Mouse (Mus musculus): Measurements from ENCODE around the gene Mrtfa. TPM values are rescaled to one million over a fixed set of nuclear protein-coding genes. Genes with fewer than 3 reads are reported as not detected.
A peak's percentile ranks its signal among the peaks of the same experiment; 100 is the strongest.

The Mrtfa gene
- polyA plus RNA-seq, 1 experiment from 2014 or later = 13.5 TPM

- ATAC-seq (peak; percentile 85), DNase-seq (ENCODE audit: low spot score) (peak; percentile 83)
- Histone ChIP-seq H3K4me2 (replicated peaks; ENCODE audit: low read depth, low read length) (no peak overlapping the region), H3K4me3 (ENCODE audit: low read depth, low read length) (no peak overlapping the region), H3K36me3 (ENCODE audit: insufficient read depth, low read length) (no peaks in the 10 kb centered on the region), H3K27me3 (replicated peaks; ENCODE audit: insufficient read depth, low read length) (no peaks in the 10 kb centered on the region), H3K9me3 (ENCODE audit: low read length) (no peaks in the 10 kb centered on the region), H3K9ac (replicated peaks; ENCODE audit: low read depth) (no peak overlapping the region), H3K4me1 (ENCODE audit: insufficient read depth, low read depth, low read length) (peaks cover 11% of the 10 kb centered on the region), H3K27ac (ENCODE audit: low read length) (peak overlapping the region; percentile 52; the same call in 1 of the 2 replicates)
- TF ChIP-seq EP300 (IDR thresholded peaks at IDR 0.05) (peak; percentile 64), CTCF (IDR thresholded peaks at IDR 0.05) (no peak)
- WGBS = 60% methylated on average over 10 of the region's 10 CpGs
Measured at GRCm38 (mm10) chr15:81167831-81168230, 22.7 kb downstream of the Mrtfa start.

GRCm38 (mm10) chr15:81166291-81166690 lies 24.3 kb downstream of the Mrtfa start:
- H3K9ac ChIP-seq (replicated peaks; ENCODE audit: low read depth) = no peak overlapping the region
- no peaks in the 10 kb centered on the region for H3K36me3 ChIP-seq (ENCODE audit: insufficient read depth, low read length)
- peaks cover 11% of the 10 kb centered on the region for H3K4me1 ChIP-seq (ENCODE audit: insufficient read depth, low read depth, low read length)
- DNase-seq (ENCODE audit: low spot score) (no peak), ATAC-seq (no peak)
- H3K4me2 ChIP-seq (replicated peaks; ENCODE audit: low read depth, low read length) = no peak overlapping the region
- no peak overlapping the region for H3K27ac ChIP-seq (ENCODE audit: low read length)
- H3K4me3 ChIP-seq (ENCODE audit: low read depth, low read length) = no peak overlapping the region
- no peaks in the 10 kb centered on the region for H3K27me3 ChIP-seq (replicated peaks; ENCODE audit: insufficient read depth, low read length)
- WGBS = 92% methylated on average over 5 of the region's 5 CpGs
- H3K9me3 ChIP-seq (ENCODE audit: low read length) = no peaks in the 10 kb centered on the region
- no peak for TF ChIP-seq EP300 (IDR thresholded peaks at IDR 0.05)
- no peak for TF ChIP-seq CTCF (IDR thresholded peaks at IDR 0.05)

GRCm38 (mm10) chr15:81164560-81165310 lies 25.8 kb downstream of the Mrtfa start:
- Histone ChIP-seq H3K9ac (replicated peaks; ENCODE audit: low read depth) (no peak overlapping the region), H3K9me3 (ENCODE audit: low read length) (no peaks in the 10 kb centered on the region), H3K27me3 (replicated peaks; ENCODE audit: insufficient read depth, low read length) (no peaks in the 10 kb centered on the region), H3K4me1 (ENCODE audit: insufficient read depth, low read depth, low read length) (peaks cover 11% of the 10 kb centered on the region), H3K4me2 (replicated peaks; ENCODE audit: low read depth, low read length) (no peak overlapping the region), H3K27ac (ENCODE audit: low read length) (peak overlapping the region; percentile 47), H3K36me3 (ENCODE audit: insufficient read depth, low read length) (no peaks in the 10 kb centered on the region), H3K4me3 (ENCODE audit: low read depth, low read length) (no peak overlapping the region)
- DNase-seq (ENCODE audit: low spot score) (peak; percentile 70), ATAC-seq (peak; percentile 58)
- 39% methylated on average over 9 of the region's 9 CpGs for WGBS
- TF ChIP-seq CTCF (IDR thresholded peaks at IDR 0.05) = no peak
- TF ChIP-seq EP300 (IDR thresholded peaks at IDR 0.05) = 0 out of 2 replicates have a peak, but pooled peaks have one; percentile 12

DNA sequence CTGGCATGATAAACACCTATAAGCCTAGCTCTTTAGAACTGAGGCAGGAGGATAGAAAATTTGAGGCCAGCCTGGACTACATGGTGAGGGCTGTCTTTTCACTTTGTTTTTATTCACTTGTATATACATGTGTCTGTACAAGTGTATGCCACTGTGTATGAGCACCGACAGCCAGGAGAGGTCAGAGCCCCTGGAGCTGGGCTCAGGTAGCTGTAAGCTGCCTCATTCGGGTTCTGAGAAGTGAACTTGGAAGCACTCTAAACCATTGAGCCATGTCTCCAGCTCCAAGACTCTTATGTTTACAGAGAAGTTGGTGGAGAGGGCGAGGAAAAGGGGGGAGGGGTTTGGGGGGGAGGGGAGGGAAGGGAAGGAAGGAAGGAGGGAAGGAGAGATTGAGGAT lies 29.0 kb downstream of the Mrtfa start:
- no peaks in the 10 kb centered on the region for H3K9me3 ChIP-seq (ENCODE audit: low read length)
- no peak overlapping the region for H3K4me2 ChIP-seq (replicated peaks; ENCODE audit: low read depth, low read length)
- H3K27me3 ChIP-seq (replicated peaks; ENCODE audit: insufficient read depth, low read length) = no peaks in the 10 kb centered on the region
- H3K27ac ChIP-seq (ENCODE audit: low read length) = no peak overlapping the region
- no peak for TF ChIP-seq CTCF (IDR thresholded peaks at IDR 0.05)
- no peak for TF ChIP-seq EP300 (IDR thresholded peaks at IDR 0.05)
- peaks cover 5% of the 10 kb centered on the region; the same call in 1 of the 2 replicates for H3K4me1 ChIP-seq (ENCODE audit: insufficient read depth, low read depth, low read length)
- H3K4me3 ChIP-seq (ENCODE audit: low read depth, low read length) = no peak overlapping the region
- WGBS = 40% methylated on average over 3 of the region's 3 CpGs
- no peak overlapping the region for H3K9ac ChIP-seq (replicated peaks; ENCODE audit: low read depth)
- no peaks in the 10 kb centered on the region for H3K36me3 ChIP-seq (ENCODE audit: insufficient read depth, low read length)
- no peak for DNase-seq (ENCODE audit: low spot score)
- ATAC-seq = no peak

- Histone ChIP-seq H3K27ac (ENCODE audit: low read length) (no peak overlapping the region), H3K9ac (replicated peaks; ENCODE audit: low read depth) (no peak overlapping the region), H3K4me2 (replicated peaks; ENCODE audit: low read depth, low read length) (no peak overlapping the region), H3K36me3 (ENCODE audit: insufficient read depth, low read length) (no peaks in the 10 kb centered on the region), H3K4me1 (ENCODE audit: insufficient read depth, low read depth, low read length) (peaks cover 7% of the 10 kb centered on the region), H3K27me3 (replicated peaks; ENCODE audit: insufficient read depth, low read length) (no peaks in the 10 kb centered on the region), H3K4me3 (ENCODE audit: low read depth, low read length) (no peak overlapping the region), H3K9me3 (ENCODE audit: low read length) (no peaks in the 10 kb centered on the region)
- no peak for TF ChIP-seq EP300 (IDR thresholded peaks at IDR 0.05)
- TF ChIP-seq CTCF (IDR thresholded peaks at IDR 0.05) = no peak
- no peak for ATAC-seq
- no peak for DNase-seq (ENCODE audit: low spot score)
- WGBS = 65% methylated on average over 4 of the region's 4 CpGs
Measured at GRCm38 (mm10) chr15:81160677-81161076, 29.9 kb downstream of the Mrtfa start.

DNA sequence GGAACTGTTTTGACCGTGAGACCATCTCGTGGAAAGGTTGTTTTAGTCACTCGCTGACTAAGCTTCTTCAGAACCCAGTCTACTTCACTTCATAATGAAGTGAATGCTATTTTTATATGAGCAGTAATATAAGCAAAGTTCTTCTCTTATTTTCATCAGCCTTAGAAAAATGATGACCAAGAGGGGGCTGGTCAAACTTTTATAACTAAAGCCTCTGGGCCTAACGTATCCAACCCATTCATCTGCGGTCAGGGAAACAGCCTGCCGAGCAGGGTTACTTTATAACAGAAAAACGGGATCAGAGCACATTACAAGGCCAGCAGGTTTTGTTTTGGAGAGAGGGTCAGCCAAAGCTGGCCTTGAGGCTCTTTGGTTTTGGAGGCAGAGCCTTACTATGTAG lies 31.3 kb downstream of the Mrtfa start:
- Histone ChIP-seq H3K4me2 (replicated peaks; ENCODE audit: low read depth, low read length) (no peak overlapping the region), H3K4me3 (ENCODE audit: low read depth, low read length) (no peak overlapping the region), H3K9ac (replicated peaks; ENCODE audit: low read depth) (no peak overlapping the region), H3K4me1 (ENCODE audit: insufficient read depth, low read depth, low read length) (peaks cover 7% of the 10 kb centered on the region), H3K27ac (ENCODE audit: low read length) (no peak overlapping the region), H3K9me3 (ENCODE audit: low read length) (no peaks in the 10 kb centered on the region), H3K36me3 (ENCODE audit: insufficient read depth, low read length) (no peaks in the 10 kb centered on the region), H3K27me3 (replicated peaks; ENCODE audit: insufficient read depth, low read length) (no peaks in the 10 kb centered on the region)
- DNase-seq (ENCODE audit: low spot score) (no peak), ATAC-seq (no peak)
- 71% methylated on average over 7 of the region's 7 CpGs for WGBS
- TF ChIP-seq CTCF (IDR thresholded peaks at IDR 0.05) (no peak), EP300 (IDR thresholded peaks at IDR 0.05) (no peak)

All from lung, postnatal 0 days (tissue).